Mouse (Mus musculus): Measurements from ENCODE around the gene Hoxd3. TPM values are rescaled to one million over a fixed set of nuclear protein-coding genes. Genes with fewer than 3 reads are reported as not detected.

Hoxd3 gene
- polyA plus RNA-seq, 1 experiment: 0.54 TPM

DNA sequence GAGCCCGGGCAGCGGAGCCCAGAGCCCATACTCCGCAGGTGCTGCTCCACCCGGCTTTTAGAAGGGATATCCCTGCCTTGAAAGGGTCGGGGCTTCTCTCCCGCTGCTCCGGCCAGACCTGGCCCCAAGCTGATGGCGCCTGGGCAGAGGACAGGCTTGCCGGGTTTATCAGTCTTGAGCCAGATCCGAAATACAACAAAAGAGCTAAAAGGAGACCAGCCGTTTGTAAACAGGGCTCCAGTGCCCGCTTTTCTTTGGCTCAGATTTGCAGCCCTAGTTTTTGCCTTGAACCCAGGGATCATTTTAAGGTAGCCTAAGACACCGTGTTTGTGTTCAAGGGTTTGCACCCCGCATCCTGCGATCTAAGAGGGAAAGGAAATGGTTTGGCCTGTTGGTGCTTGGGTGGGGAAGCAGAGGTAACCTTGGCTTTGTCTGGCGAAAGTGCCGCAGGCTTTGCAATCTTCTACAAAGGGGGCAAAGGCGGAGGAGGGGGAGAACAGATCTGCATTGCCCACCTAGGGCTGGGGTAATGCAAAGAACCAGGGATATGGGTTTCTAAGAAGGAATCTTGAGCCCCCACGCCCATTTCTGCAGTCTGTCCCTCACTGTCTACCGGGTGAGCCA, 18.8 kb upstream of the Hoxd3 start:
- H3K27me3 ChIP-seq (ENCODE audit: control insufficient read depth, insufficient read depth, low read length): peaks cover 35% of the 10 kb centered on the region
- 6% methylated on average over 20 of the region's 20 CpGs for WGBS

DNA sequence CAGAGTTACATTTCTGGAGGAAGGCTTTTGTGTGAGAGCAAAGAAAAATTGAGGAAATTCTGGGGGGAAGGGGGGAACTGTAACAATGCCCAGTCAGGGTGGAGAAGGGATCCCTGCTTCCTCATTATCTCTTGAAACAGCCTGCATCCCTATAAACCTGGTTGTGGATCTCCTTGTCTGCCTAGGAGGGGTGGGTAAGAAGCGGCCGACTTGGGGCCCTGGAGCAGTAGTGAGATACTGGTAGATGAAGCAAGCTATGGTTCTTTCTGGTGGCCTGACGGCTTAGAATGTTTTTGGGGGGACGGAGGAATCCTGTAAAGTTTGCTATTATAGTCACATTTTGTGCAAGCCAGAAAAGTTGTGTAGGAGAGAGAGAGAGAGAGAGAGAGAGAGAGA, 18.3 kb upstream of the Hoxd3 start:
- H3K27ac ChIP-seq (ENCODE audit: control insufficient read depth, insufficient read depth, low read length): no peak overlapping the region

More for the DNA sequence above, 18.8 kb upstream of the Hoxd3 start:
- Histone ChIP-seq H3K4me1 (replicated peaks; ENCODE audit: control insufficient read depth, insufficient read depth, low read length) (no peaks in the 10 kb centered on the region; the same call in 1 of the 2 replicates), H3K4me3 (ENCODE audit: control insufficient read depth, insufficient read depth, low read length) (no peak overlapping the region), H3K36me3 (ENCODE audit: control insufficient read depth, insufficient read depth, low read length) (no peaks in the 10 kb centered on the region), H3K27ac (ENCODE audit: control insufficient read depth, insufficient read depth, low read length) (no peak overlapping the region)
- TF ChIP-seq CTCF (IDR thresholded peaks at IDR 0.05; ENCODE audit: borderline replicate concordance, control insufficient read depth, extremely low read depth, insufficient read depth, low read length, poor library complexity) (no peak), POLR2A (IDR thresholded peaks at IDR 0.05; ENCODE audit: control insufficient read depth, extremely low read depth, insufficient read depth, low read length, poor library complexity) (no peak)
- no peak for DNase-seq

DNA sequence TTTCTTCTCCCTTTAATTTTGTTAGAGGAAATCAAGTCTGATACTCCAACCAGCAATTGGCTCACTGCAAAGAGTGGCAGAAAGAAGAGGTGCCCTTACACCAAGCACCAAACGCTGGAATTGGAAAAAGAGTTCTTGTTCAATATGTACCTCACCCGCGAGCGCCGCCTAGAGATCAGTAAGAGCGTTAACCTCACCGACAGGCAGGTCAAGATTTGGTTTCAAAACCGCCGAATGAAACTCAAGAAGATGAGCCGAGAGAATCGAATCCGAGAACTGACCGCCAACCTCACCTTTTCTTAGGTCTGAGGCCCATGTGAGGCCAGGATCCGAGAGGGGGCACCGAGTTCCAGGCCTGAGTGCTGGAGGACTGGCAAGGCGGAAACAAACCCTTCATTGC, 17.7 kb upstream of the Hoxd3 start:
- TF ChIP-seq CTCF (IDR thresholded peaks at IDR 0.05; ENCODE audit: borderline replicate concordance, control insufficient read depth, extremely low read depth, insufficient read depth, low read length, poor library complexity) (no peak), POLR2A (IDR thresholded peaks at IDR 0.05; ENCODE audit: control insufficient read depth, extremely low read depth, insufficient read depth, low read length, poor library complexity) (no peak)
- no peaks in the 10 kb centered on the region for H3K36me3 ChIP-seq (ENCODE audit: control insufficient read depth, insufficient read depth, low read length)
- H3K27ac ChIP-seq (ENCODE audit: control insufficient read depth, insufficient read depth, low read length): no peak overlapping the region
- H3K4me3 ChIP-seq (ENCODE audit: control insufficient read depth, insufficient read depth, low read length): no peak overlapping the region
- no peak for DNase-seq
- 10% methylated on average over 16 of the region's 16 CpGs for WGBS
- peaks cover 35% of the 10 kb centered on the region for H3K27me3 ChIP-seq (ENCODE audit: control insufficient read depth, insufficient read depth, low read length)
- no peaks in the 10 kb centered on the region; the same call in 1 of the 2 replicates for H3K4me1 ChIP-seq (replicated peaks; ENCODE audit: control insufficient read depth, insufficient read depth, low read length)

More for the DNA sequence above, 18.3 kb upstream of the Hoxd3 start:
- Histone ChIP-seq H3K4me1 (replicated peaks; ENCODE audit: control insufficient read depth, insufficient read depth, low read length) (no peaks in the 10 kb centered on the region; the same call in 1 of the 2 replicates), H3K36me3 (ENCODE audit: control insufficient read depth, insufficient read depth, low read length) (no peaks in the 10 kb centered on the region), H3K27me3 (ENCODE audit: control insufficient read depth, insufficient read depth, low read length) (peaks cover 36% of the 10 kb centered on the region), H3K4me3 (ENCODE audit: control insufficient read depth, insufficient read depth, low read length) (no peak overlapping the region)
- TF ChIP-seq CTCF (IDR thresholded peaks at IDR 0.05; ENCODE audit: borderline replicate concordance, control insufficient read depth, extremely low read depth, insufficient read depth, low read length, poor library complexity): no peak
- 19% methylated on average over 4 of the region's 4 CpGs for WGBS
- DNase-seq: no peak

DNA sequence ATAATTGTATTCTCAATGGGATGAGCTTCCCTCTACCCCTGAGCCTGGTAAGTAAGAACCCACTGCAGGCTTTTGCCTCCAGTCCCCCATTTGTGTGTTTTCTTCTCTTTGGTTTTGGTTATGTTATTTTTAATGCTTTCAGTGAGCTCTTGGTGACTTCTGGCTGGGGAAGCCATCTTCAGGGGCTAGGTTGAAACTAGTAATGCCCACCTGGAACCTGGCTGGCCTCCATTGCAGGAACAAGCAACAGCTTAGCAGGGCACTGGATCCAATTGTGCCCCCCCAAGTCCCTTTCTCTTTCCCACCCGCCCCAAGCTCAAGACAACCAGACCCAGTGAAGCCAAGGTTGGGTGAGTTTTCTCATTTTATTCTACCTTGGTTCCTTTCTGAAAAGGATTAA, 16.3 kb upstream of the Hoxd3 start:
- DNase-seq: no peak
- 28% methylated on average over 1 of the region's 1 CpGs for WGBS
- no peaks in the 10 kb centered on the region for H3K36me3 ChIP-seq (ENCODE audit: control insufficient read depth, insufficient read depth, low read length)
- H3K4me3 ChIP-seq (ENCODE audit: control insufficient read depth, insufficient read depth, low read length): no peak overlapping the region
- TF ChIP-seq POLR2A (IDR thresholded peaks at IDR 0.05; ENCODE audit: control insufficient read depth, extremely low read depth, insufficient read depth, low read length, poor library complexity) (no peak), CTCF (IDR thresholded peaks at IDR 0.05; ENCODE audit: borderline replicate concordance, control insufficient read depth, extremely low read depth, insufficient read depth, low read length, poor library complexity) (no peak)
- H3K4me1 ChIP-seq (replicated peaks; ENCODE audit: control insufficient read depth, insufficient read depth, low read length): no peaks in the 10 kb centered on the region; the same call in 1 of the 2 replicates
- no peak overlapping the region for H3K27ac ChIP-seq (ENCODE audit: control insufficient read depth, insufficient read depth, low read length)
- H3K27me3 ChIP-seq (ENCODE audit: control insufficient read depth, insufficient read depth, low read length): peaks cover 38% of the 10 kb centered on the region

DNA sequence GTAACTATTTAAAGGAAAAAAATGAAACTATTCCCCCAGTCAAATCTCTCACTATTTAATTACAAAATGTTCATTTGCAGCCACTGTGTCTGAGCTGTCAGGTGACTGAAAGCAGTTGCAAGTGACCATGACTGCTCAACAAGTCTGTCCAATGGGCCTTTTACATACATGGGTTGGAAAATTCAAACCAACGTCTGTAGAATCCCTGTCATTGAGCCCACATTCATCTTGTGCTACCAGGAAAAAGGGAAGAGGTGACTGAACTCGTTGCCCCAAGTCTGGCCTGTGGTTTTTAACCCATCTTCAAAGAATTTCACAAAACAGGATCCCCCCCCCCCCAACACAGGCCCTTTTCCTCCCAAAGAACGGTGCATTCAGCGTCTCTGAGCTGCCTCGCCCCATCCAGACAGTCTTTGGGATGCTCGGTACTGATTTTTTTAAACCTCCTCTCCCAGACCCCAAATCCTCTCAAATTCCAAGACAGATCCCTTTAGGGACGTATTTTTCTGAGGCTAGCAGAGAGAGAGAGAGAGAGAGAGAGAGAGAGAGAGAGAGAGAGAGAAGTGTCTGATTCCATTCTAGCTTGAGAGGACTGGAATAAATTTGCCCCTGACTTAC, 15.8 kb upstream of the Hoxd3 start:
- TF ChIP-seq POLR2A (IDR thresholded peaks at IDR 0.05; ENCODE audit: control insufficient read depth, extremely low read depth, insufficient read depth, low read length, poor library complexity): no peak
- TF ChIP-seq CTCF (IDR thresholded peaks at IDR 0.05; ENCODE audit: borderline replicate concordance, control insufficient read depth, extremely low read depth, insufficient read depth, low read length, poor library complexity): no peak
- WGBS: 27% methylated on average over 7 of the region's 7 CpGs

DNA sequence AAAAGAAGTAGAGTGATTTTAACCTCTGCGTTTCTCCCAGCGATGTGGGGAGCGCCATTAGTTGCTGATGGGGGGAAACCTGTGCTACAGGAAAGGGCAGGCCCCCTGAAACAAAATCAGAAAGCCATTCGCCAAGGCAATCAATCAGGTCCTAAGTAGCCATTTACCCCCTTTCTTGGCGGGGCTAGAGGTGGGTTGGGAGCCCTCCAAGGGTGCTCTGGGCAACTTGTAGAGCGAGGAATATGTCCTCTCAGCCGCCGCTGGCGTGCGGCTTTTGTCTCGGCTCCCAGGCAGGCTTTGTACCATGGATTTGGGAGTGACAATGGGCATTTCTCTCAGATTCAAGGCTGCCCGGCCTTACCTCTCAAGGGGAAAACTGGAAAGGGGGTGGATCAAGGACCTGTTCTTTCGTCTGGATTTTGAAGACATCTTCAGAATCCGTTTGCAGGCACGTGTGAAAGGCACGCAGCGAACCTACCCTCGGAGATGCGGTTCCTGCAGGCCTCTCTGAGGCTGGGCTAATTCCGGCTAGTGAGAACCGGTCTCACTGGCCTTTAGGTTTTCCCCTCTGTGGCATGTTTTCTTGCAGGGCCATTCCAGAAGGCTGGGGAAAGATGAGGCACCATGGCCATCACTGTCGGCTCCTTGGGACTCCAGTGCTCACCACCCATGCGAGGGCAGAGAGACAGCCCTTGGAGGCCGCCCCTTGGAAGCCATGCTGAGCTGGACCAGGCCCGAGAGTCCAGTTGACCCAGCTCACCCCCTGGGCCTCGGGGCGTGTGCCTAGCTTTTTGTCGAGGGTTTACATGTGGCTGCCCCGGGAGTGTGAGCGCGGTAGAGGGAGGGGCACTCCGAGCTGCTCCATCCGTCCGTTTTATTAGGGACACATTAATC, 15.0 kb upstream of the Hoxd3 start:
- Histone ChIP-seq H3K4me1 (replicated peaks; ENCODE audit: control insufficient read depth, insufficient read depth, low read length) (no peaks in the 10 kb centered on the region; the same call in 1 of the 2 replicates), H3K4me3 (ENCODE audit: control insufficient read depth, insufficient read depth, low read length) (no peak overlapping the region), H3K27ac (ENCODE audit: control insufficient read depth, insufficient read depth, low read length) (no peak overlapping the region), H3K27me3 (ENCODE audit: control insufficient read depth, insufficient read depth, low read length) (peaks cover 38% of the 10 kb centered on the region), H3K36me3 (ENCODE audit: control insufficient read depth, insufficient read depth, low read length) (no peaks in the 10 kb centered on the region)
- TF ChIP-seq CTCF (IDR thresholded peaks at IDR 0.05; ENCODE audit: borderline replicate concordance, control insufficient read depth, extremely low read depth, insufficient read depth, low read length, poor library complexity) (no peak), POLR2A (IDR thresholded peaks at IDR 0.05; ENCODE audit: control insufficient read depth, extremely low read depth, insufficient read depth, low read length, poor library complexity) (no peak)
- 19% methylated on average over 34 of the region's 34 CpGs for WGBS
- DNase-seq: no peak

More for the DNA sequence above, 15.8 kb upstream of the Hoxd3 start:
- Histone ChIP-seq H3K27ac (ENCODE audit: control insufficient read depth, insufficient read depth, low read length) (no peak overlapping the region), H3K4me3 (ENCODE audit: control insufficient read depth, insufficient read depth, low read length) (no peak overlapping the region), H3K4me1 (replicated peaks; ENCODE audit: control insufficient read depth, insufficient read depth, low read length) (no peaks in the 10 kb centered on the region; the same call in 1 of the 2 replicates), H3K36me3 (ENCODE audit: control insufficient read depth, insufficient read depth, low read length) (no peaks in the 10 kb centered on the region), H3K27me3 (ENCODE audit: control insufficient read depth, insufficient read depth, low read length) (peaks cover 40% of the 10 kb centered on the region)
- no peak for DNase-seq
